Mouse (Mus musculus): Measurements from ENCODE around the gene AU022751. TPM values are rescaled to one million over a fixed set of nuclear protein-coding genes. Genes with fewer than 3 reads are reported as not detected.

Gene AU022751
- polyA plus RNA-seq (2012; rRNA removed), result 0.40 and 0.49 TPM in 2 replicates

GRCm38 (mm10) chrX:6082954-6083680 is at the start of gene AU022751:
AU022751 (minus strand) TSS chrX:6083419.

GRCm38 (mm10) chrX:6047066-6047935 is 35.9 kb downstream of the AU022751 start, which contains the start of gene Nudt11:
Nudt11 (plus strand) TSS chrX:6047453.

Other genes starting within 250 kb of the AU022751 start
- 42.3 and 42.7 TPM in 2 replicates for gene Nudt11, start 36.0 kb downstream of the AU022751 start, polyA plus RNA-seq (2012; rRNA removed)
- 44.7 and 45.1 TPM in 2 replicates for gene Nudt10, start 89.6 kb upstream of the AU022751 start, polyA plus RNA-seq (2012; rRNA removed)
- 0.15 and 0.18 TPM in 2 replicates for gene Bmp15, start 237.3 kb upstream of the AU022751 start, polyA plus RNA-seq (2012; rRNA removed)

All from central nervous system, embryonic 18 days (tissue).